ENCODE assay signal across 15 mouse cellular contexts in genomic region chr2:77896843-77897557, GRCm38 (mm10). TPM values are rescaled to one million over a fixed set of nuclear protein-coding genes. Genes with fewer than 3 reads are reported as not detected.
DNase-seq lines count a peak whose midpoint lies in the region; TF ChIP-seq lines count a peak whose summit lies in the region.
"Had no signal": no experiment of that assay in that cellular context is flagged by ENCODE, and none has a peak within 500 bp of the region (broad histone marks: within the 10 kb centered on the region; RNA-seq: fewer than 3 reads in every experiment).

No protein-coding gene starts in this region.

- H3K4me1 ChIP-seq in cerebellum, adult 2 months (ENCODE audit: control insufficient read depth, insufficient read depth, low read length), result peaks cover 15% of the 10 kb centered on the region
- H3K4me1 ChIP-seq: liver, embryonic 13.5 days; midbrain, embryonic 13.5 days; neural tube, embryonic 12.5 days had no signal

- no peak overlapping the region for H3K27ac ChIP-seq in cerebellum, adult 2 months (ENCODE audit: insufficient read depth, low read length)
- H3K27ac ChIP-seq: kidney, postnatal 0 days; liver, embryonic 13.5 days; midbrain, embryonic 13.5 days; neural tube, embryonic 12.5 days had no signal

- WGBS in cerebellum, adult 2 months, result 52% methylated on average over 12 of the region's 12 CpGs

- no peak for TF ChIP-seq CTCF in cerebellum, adult 2 months (IDR thresholded peaks at IDR 0.05; ENCODE audit: borderline replicate concordance, insufficient read depth, low read depth, low read length)

- DNase-seq in layer of hippocampus, adult 18-20 months (ENCODE audit: low spot score in 2 of 2), result peak; percentile 22 to 66
- DNase-seq in layer of hippocampus, adult 9-10 months (ENCODE audit: low spot score), result no peak
- DNase-seq in brain, embryonic 18.5 days (ENCODE audit: low read depth, low spot score), result peak; percentile 18
- peak; percentile 53 to 63 for DNase-seq in cerebellum, adult 2 months
- peak; percentile 51 for DNase-seq in gastrocnemius, postnatal 25 days
- no peak for DNase-seq in kidney, adult 11 months
- DNase-seq in heart, adult 18-20 months, result no peak
- no peak for DNase-seq in adrenal gland, postnatal 14 days
- DNase-seq: adrenal gland, adult 8-10 months; liver, embryonic 13.5 days; thymus, postnatal 14 days had no signal

- H3K4me3 ChIP-seq in cerebellum, adult 2 months (replicated peaks; ENCODE audit: insufficient read depth, low read depth, low read length), result no peak overlapping the region
- H3K4me3 ChIP-seq: liver, embryonic 13.5 days; midbrain, embryonic 13.5 days; neural tube, embryonic 12.5 days had no signal

- H3K27me3 ChIP-seq in cerebellum, adult 2 months (ENCODE audit: control insufficient read depth, insufficient read depth, low read length), result no peaks in the 10 kb centered on the region
- H3K27me3 ChIP-seq: liver, embryonic 13.5 days; midbrain, embryonic 13.5 days; neural tube, embryonic 12.5 days; Patski had no signal

- no peak for TF ChIP-seq POLR2A in cerebellum, adult 2 months (IDR thresholded peaks at IDR 0.05; ENCODE audit: borderline replicate concordance, insufficient read depth, low read length)

RNA-seq across cellular contexts. Expression of gene Cwc22, which starts 49.2 kb away (rescaled TPM):
- total RNA-seq in layer of hippocampus, adult 18-20 months (2021), result 10 to 100 TPM; 26.0 to 26.2 TPM
- 29.8 and 30.3 TPM in 2 replicates for polyA plus RNA-seq in cerebellum, adult 2 months (2012; rRNA removed)
- total RNA-seq in gastrocnemius, postnatal 25 days (2021), result 10 to 100 TPM; 11.1 to 11.6 TPM
- 10 to 100 TPM; 11.1 to 11.9 TPM for total RNA-seq in heart, adult 18-20 months (2021)
- 27.9 and 36.4 TPM in 2 replicates for total RNA-seq in adrenal gland, postnatal 14 days (2021)

Comparison
In these comparisons a context has a peak if more than half of its experiments do, and no peak if none do; other contexts are left out.
1. DNase-seq: peak in layer of hippocampus, adult 18-20 months (2 of 2), brain, embryonic 18.5 days (single experiment), cerebellum, adult 2 months (2 of 2) and gastrocnemius, postnatal 25 days (single experiment); none in layer of hippocampus, adult 9-10 months (single experiment), kidney, adult 11 months (single experiment), heart, adult 18-20 months (0 of 2) and adrenal gland, postnatal 14 days (single experiment).